Mouse (Mus musculus): ENCODE results near the gene Olfr160.

DNA sequence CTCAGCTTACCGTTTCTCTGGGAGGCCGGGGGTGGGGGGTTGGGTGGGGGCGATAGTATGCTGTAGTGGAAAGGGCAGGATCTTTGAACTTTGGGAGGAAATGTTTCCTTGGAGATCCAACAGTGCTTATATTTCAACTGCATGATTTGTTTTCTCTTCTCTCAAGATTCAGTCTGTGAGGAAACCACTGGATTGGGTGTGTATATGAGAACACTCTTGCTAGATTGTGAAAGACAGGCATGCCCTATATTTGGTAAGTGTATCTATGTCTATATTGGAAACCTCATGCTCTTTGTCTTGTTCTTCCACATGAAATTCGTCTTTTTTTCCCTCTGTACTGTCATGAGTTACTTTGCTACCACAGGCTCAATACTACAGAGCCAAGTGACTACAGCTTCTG, 46.4 kb downstream of the Olfr160 start:
- no peak for TF ChIP-seq GATA1 (IDR thresholded peaks at IDR 0.05; ENCODE audit: borderline replicate concordance, low read length)
- TF ChIP-seq FLI1 (IDR thresholded peaks at IDR 0.05; ENCODE audit: low read length), result no peak

Measured in megakaryocyte, embryonic 14.5 days (primary cell).